Mouse (Mus musculus): ENCODE data around the gene Scgb1b27.
A peak's percentile ranks its signal among the peaks of the same experiment; 100 is the strongest.
"Not testable (repeated sequence)": the region's sequence is repeated elsewhere in the genome, so short reads cannot be mapped to it uniquely, and the experiment has no call there.

The Scgb1b27 gene

DNA sequence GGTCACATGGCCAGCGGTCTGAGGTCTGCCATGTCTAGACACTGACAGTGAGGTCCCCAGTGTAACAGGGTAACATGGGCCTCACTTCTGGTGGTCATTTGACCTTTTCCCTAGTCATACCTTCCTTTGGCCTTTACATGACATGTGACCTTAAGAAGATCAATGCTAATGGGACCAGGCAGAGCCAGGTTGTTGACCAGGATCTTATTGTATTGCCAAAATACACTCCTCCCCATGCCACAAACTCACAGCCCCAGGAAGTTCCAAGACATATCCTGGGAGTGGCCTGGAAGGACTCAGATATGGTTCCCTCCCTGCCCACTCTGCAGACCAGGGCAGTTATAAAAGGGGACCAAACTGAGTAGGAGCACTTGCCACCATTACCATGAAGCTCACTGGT lies at the start of gene Scgb1b27:
Scgb1b27 (plus strand) TSS at position 301 of the 400 bp plus-strand sequence.
- DNase-seq (ENCODE audit: low read depth, low spot score) = not testable (repeated sequence)

- peak; percentile 40 for DNase-seq (ENCODE audit: low read depth, low spot score)
Observed at GRCm38 (mm10) chr7:33982281-33982680, 39.0 kb upstream of the Scgb1b27 start.

- no peak for DNase-seq (ENCODE audit: low read depth, low spot score)
Observed at GRCm38 (mm10) chr7:34013842-34014241, 7.4 kb upstream of the Scgb1b27 start, which contains the start of gene Scgb2b27. TSS of gene Scgb2b27 (minus strand) at chr7:34013942.

DNA sequence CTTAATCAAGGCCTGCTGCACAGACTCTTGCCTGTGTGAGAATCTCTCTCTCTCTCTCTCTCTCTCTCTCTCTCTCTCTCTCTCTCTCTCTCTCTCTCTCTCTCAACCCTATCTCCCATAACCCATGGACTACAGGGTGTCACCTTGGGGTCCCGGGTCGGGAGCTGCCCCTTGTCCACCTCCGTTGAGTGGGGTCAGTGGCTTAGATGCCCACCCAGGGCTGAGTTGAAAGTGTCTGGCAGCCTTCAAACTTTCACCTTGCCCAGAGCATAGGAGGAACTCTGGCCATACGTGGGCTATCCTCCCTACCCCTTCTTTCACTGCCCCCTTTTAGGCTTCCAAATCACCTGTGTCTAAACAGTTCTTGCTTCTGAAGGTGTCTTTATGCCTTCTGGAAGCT lies 4.4 kb downstream of the Scgb1b27 start:
- DNase-seq (ENCODE audit: low read depth, low spot score) = no peak

DNA sequence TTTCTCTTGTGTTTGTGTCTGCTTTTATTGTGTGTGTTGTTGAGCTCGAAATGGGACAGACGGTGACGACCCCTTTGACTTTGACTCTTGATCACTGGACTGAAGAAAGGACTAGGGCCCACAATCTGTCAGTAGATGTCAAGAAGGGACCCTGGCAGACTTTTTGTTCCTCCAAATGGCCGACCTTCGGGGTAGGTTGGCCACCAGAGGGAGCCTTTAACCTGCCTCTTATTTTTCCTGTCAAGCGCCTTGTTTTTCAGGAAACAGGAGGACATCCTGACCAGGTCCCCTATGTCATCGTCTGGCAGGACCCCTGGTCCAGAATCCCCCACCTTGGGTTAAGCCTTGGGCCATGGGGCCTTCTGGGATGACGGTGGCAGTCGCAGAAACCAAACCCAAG lies 5.9 kb downstream of the Scgb1b27 start:
- DNase-seq (ENCODE audit: low read depth, low spot score) = peak; percentile 41

- no peak for DNase-seq (ENCODE audit: low read depth, low spot score)
Observed at GRCm38 (mm10) chr7:34030026-34030425, 8.7 kb downstream of the Scgb1b27 start.

GRCm38 (mm10) chr7:34034579-34034978 lies 13.3 kb downstream of the Scgb1b27 start:
- not testable (repeated sequence) for DNase-seq (ENCODE audit: low read depth, low spot score)

- not testable (repeated sequence) for DNase-seq (ENCODE audit: low read depth, low spot score)
Observed at GRCm38 (mm10) chr7:34036076-34036815, 15.0 kb downstream of the Scgb1b27 start.

- not testable (repeated sequence) for DNase-seq (ENCODE audit: low read depth, low spot score)
Observed at GRCm38 (mm10) chr7:34068132-34068531, 46.8 kb downstream of the Scgb1b27 start.

Measured in 3T3-L1 (cell line).